Mouse (Mus musculus) gonadal fat pad, adult 2 months (tissue): ENCODE measurements around the gene Cxcr3. TPM values are rescaled to one million over a fixed set of nuclear protein-coding genes. Genes with fewer than 3 reads are reported as not detected.

Source experiments
- polyA plus RNA-seq: library from polyadenylated mRNA; depleted of rRNA; stranded (reverse); fragments of >200 nt; gene quantifications from 2 replicates; pipeline ENCODE4 v1.2.3, GENCODE M21; 2012; rRNA removed

The Cxcr3 gene
- polyA plus RNA-seq, 1 experiment, result 2.8 TPM

Other genes with a start within 250 kb of the Cxcr3 start
- gene Taf1, start 201.5 kb downstream of the Cxcr3 start, polyA plus RNA-seq, result 4.3 and 7.7 TPM in 2 replicates
- 123 and 125 TPM in 2 replicates for gene Ogt, start 94.2 kb downstream of the Cxcr3 start, polyA plus RNA-seq
- 0.32 TPM in 1 of 2 replicates, not detected in the other for gene Gm4779, start 60.2 kb upstream of the Cxcr3 start, polyA plus RNA-seq
- 0.07 TPM in 1 of 2 replicates, not detected in the other for gene 8030474K03Rik, start 60.4 kb upstream of the Cxcr3 start, polyA plus RNA-seq
- 2.9 and 4.0 TPM in 2 replicates for gene Nhsl2, start 115.1 kb upstream of the Cxcr3 start, polyA plus RNA-seq